Mouse (Mus musculus) lung, postnatal 14 days (tissue): ENCODE data around the gene Mrps7.

Experiments
- DNase-seq: peaks from one replicate; pipeline ENCODE4 v3.0.0; 2021

Mrps7 gene

DNA sequence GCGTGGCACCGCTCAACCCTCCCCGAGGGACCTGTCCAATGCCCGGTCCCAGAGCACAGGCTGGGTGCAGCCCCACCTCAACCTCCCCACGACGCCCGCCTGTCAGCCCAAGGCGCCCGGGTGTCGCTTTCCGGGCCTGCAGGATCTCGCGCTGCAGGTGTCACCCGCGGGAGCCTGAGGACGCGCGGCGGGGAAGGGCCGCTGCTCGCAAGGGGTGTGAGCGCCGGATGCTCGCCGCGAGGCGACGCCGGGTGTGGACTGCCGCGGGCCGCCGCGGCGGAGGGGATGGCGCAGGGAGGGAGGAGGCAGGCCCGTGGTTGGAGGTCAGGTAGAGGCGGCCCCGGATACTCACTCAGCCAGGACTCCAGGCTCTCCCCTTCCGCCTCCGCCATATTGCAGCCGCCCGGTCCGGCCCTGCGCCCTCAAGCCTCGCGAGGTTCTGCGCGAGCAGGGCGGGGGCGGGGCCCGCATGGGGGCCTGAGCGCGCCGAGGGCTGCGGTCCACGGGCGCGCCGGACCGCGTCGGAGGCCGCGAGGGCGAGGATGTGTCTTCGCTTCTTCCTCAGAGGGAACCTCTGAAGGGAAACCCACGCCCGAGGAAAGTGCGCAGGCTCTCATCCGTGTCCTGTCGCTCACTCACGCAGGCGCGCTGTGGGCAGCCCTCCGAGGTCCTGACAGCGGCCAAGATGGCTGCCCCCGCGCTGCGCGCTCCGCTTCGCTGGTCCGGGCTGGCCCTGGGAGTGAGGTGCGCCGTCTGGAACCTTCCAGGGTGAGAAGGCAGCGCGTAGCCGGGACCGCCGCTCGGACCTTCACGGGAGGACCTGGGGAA is at the start of gene Mrps7, which contains the start of gene Gga3:
Gene Mrps7 (plus strand): TSS at position 450 of the 828 bp plus-strand sequence.
Gene Gga3 (minus strand): TSS at position 576 of the 828 bp plus-strand sequence.
- peak; percentile 93 for DNase-seq

- no peak for DNase-seq
These were observed 48.0 kb upstream of the Mrps7 start for GRCm38 (mm10) chr11:115555717-115556116.

- no peak for DNase-seq
These were observed 40.3 kb upstream of the Mrps7 start for GRCm38 (mm10) chr11:115563406-115563805.

GRCm38 (mm10) chr11:115564064-115564809 is 39.5 kb upstream of the Mrps7 start, which contains the start of gene Nup85:
Gene Nup85 (plus strand): TSS chr11:115564434.
- peak; percentile 98 for DNase-seq

DNA sequence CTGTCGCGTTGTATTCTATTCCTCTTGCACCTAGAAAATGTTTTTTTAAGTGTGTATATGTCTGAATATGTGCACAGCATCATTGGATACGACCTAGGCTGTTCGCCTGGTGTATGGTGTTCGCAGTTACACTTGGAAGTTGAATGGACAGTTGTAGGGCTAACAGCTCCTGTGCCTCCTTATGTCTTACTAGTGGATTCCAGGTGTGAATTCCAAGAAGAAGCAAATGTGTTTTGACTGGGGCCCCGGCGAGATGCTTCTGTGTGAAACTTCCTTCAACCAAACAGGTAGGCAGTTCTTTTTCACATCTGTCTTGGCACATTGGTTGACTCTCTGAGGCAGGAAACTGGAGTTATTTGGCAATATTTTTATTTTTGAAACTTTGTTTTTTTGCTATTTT is 38.8 kb upstream of the Mrps7 start:
- DNase-seq: no peak

DNA sequence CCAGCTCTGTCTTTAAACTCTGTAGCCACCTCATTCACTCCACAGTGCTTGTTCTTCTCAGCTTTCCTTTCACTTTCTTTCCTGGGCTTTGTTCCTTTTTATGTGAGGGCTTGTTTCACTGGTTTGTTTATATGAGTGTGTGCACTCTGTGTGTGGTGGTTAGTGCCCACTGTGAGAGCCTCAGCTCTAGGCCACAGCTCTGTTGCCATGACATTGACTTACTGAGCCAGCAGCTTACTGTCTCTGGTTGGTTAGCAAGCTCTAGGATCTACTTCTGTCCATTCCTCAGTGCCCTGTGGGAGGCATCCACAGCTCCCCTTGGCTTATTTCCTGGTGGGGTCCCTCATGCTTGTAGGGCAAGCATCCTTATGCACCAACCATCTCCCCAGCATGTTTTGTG is 24.6 kb upstream of the Mrps7 start:
- DNase-seq: no peak

GRCm38 (mm10) chr11:115582913-115583606 is 20.7 kb upstream of the Mrps7 start:
- no peak for DNase-seq

- no peak for DNase-seq
These were observed 19.2 kb upstream of the Mrps7 start for GRCm38 (mm10) chr11:115584376-115585073.

GRCm38 (mm10) chr11:115585573-115586100 is 18.1 kb upstream of the Mrps7 start:
- DNase-seq: peak; percentile 28

DNA sequence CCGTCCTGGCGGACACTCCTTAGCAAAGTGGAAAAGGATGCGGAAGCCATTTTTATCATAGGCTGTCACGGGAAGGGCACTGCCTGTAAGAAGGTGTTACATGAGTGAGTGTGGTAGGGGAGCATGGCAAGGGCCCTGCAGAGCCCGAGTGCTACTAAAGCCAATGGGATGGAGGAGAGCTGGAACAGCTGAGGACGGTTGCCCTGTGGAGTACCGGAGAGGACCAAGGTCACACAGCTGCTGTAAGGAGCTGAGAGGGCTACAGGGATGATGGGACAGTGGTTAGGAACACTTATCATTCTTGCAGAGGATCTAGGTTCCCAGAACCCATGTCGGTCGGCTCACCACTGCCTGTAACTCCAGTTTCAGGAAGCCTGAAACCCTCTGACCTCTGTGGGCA is 17.3 kb upstream of the Mrps7 start:
- no peak for DNase-seq

DNA sequence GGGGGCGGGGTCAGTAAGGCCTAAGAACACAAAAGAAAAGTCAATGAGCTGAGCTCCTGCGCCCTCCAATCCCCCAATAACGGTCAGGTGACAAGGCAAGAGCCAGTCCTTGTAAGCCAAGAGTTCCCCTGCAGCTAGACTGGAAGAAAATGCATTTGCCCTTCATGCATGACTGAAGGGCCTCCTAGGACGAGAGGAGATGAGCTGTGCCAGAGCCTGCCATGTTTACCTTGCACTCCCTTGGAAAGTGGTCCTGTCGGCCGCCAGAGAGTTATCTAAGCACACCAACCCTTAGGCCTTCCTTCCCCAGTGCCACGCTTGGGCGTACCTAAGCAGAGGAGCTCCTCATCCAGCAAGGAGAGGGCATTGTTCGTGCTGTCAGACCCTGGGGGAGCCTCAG is 15.7 kb upstream of the Mrps7 start:
- no peak for DNase-seq

- no peak for DNase-seq
These were observed 13.1 kb upstream of the Mrps7 start for GRCm38 (mm10) chr11:115590526-115591075.

DNA sequence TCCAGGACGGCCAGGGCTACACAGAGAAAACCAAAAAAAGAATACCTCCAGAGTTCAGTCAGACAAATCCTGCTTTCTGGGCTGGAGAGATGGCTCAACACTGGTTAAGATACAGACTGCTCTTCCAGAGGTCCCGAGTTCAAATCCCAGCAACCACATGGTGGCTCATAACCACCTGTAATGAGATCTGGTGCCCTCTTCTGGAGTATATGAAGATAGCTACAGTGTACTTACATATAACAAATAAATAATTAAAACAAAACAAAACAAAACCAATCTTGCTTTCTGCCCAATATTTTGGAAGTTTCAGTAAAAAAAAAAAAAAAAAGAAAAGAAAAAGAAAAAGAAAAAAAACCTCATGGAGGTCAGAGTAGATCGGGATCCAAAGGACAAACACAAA is 8.5 kb upstream of the Mrps7 start:
- no peak for DNase-seq

- DNase-seq: no peak
These were observed 5.4 kb upstream of the Mrps7 start for GRCm38 (mm10) chr11:115598309-115598708.

DNA sequence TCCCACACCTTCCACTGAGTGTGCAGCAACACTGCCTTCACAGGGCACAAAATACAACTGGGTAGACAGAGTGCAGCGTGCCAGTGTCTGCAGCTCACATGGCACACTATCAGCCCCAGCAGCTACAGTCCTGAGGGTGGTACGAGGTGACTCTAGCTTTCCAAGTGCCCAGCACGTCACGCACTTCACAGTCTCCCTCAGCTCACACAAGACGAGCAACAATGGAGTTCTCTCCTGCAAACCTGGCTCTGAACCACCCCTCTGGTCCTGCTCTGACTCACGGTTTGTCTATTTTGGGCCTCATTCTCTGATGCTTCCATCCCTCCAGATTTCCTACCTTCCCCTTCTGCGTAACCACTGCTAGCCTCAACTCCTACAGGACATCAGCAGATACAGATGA is 4.0 kb upstream of the Mrps7 start:
- DNase-seq: no peak

GRCm38 (mm10) chr11:115600743-115601142 is 3.0 kb upstream of the Mrps7 start:
- DNase-seq: no peak

DNA sequence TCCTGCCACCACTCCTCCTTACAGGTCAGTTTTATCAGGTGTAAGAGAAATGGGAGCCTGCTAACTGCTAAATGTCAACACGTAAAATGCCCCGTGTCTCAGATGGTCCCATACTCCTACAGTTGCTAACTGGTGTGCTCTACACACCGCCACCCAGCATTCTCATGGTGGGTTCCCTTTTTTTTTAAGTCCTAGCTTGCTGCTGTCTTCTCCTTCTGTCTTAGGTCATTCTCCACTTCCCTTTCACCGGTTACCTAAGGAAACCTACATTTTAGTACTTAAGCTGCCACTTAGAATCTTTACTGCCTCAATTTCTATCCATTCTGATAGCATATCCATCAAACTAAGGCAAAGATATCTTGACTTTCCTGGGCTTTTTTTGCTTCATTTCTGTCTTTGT is 2.6 kb upstream of the Mrps7 start:
- DNase-seq: no peak

- DNase-seq: no peak
These were observed 623 bp upstream of the Mrps7 start for GRCm38 (mm10) chr11:115603128-115603475.

DNA sequence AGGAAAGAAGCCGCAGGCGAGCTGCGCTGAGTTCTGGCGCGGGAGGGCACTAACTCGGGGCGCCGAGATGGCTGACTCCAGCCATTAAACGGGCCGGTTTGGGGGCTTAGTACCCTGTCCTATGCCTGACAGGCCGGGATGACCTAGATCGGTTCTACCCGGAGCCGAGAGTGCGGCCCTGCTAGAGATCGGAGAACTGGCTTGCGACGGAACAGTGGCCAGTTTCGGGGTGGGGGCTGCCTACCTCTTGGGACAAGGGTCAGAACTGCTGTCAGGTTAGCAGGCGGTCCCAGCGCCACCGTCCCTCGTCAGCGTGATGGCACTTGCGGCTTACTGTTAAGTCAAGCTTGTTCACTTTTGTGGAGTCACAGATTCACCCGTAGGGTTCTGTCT is 575 bp downstream of the Mrps7 start:
- DNase-seq: peak; percentile 15

DNA sequence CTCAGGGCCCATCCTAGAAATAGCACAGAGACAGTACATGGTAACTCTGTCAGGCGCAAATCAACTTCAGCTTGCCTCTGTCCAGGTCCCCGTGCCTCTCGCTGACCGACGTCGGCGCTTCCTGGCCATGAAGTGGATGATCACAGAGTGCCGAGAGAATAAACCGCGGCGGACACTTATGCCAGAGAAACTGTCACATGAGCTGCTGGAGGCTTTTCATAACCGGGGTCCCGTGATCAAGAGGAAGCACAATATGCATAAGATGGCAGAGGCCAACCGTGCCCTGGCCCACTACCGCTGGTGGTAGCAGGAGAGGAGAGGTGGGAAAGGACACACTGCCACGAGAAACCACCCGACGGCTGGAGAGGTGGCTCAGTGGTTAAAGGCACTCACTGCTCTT is 3.0 kb downstream of the Mrps7 start:
- DNase-seq: no peak

GRCm38 (mm10) chr11:115608421-115609399 is 5.0 kb downstream of the Mrps7 start:
- no peak for DNase-seq
